Mouse (Mus musculus) cortical plate, adult 2 months (tissue): ENCODE results near the gene Rpa1. TPM values are rescaled to one million over a fixed set of nuclear protein-coding genes. Genes with fewer than 3 reads are reported as not detected.

Experiments
- H3K27ac ChIP-seq: fragments of 200-500 bp; 2 replicates; pipeline ENCODE4 v1.5.1; 2012; ENCODE audit warnings: low read length, control low read depth, inconsistent platforms; ENCODE audit not compliant: insufficient read depth
- H3K4me1 ChIP-seq: fragments of 200-500 bp; 2 replicates; pipeline ENCODE4 v1.6.1; 2011; ENCODE audit warnings: low read length; ENCODE audit not compliant: control insufficient read depth, insufficient read depth
- H3K4me3 ChIP-seq: fragments of 200-500 bp; 2 replicates; pipeline ENCODE4 v1.5.1; 2011; ENCODE audit warnings: mild to moderate bottlenecking, low read length, control low read depth; ENCODE audit not compliant: insufficient read depth
- CTCF ChIP-seq: fragments of 200-500 bp; IDR thresholded peaks from 2 replicates; pipeline ENCODE4 v1.5.1; 2011; ENCODE audit warnings: mild to moderate bottlenecking, control low read depth, low read length; ENCODE audit not compliant: insufficient read depth; ENCODE audit errors: extremely low read depth
- POLR2A ChIP-seq: fragments of 200-500 bp; IDR thresholded peaks from 2 replicates; pipeline ENCODE4 v1.6.1; 2011; ENCODE audit warnings: mild to moderate bottlenecking, low read length, control low read depth; ENCODE audit not compliant: insufficient read depth; ENCODE audit errors: extremely low read depth
- polyA plus RNA-seq: library from polyadenylated mRNA; depleted of rRNA; stranded (reverse); fragments of >200 nt; gene quantifications from 2 replicates; pipeline ENCODE4 v1.2.3, GENCODE M21; 2012; rRNA removed

Gene Rpa1
- polyA plus RNA-seq, 1 experiment: 36.1 TPM

DNA sequence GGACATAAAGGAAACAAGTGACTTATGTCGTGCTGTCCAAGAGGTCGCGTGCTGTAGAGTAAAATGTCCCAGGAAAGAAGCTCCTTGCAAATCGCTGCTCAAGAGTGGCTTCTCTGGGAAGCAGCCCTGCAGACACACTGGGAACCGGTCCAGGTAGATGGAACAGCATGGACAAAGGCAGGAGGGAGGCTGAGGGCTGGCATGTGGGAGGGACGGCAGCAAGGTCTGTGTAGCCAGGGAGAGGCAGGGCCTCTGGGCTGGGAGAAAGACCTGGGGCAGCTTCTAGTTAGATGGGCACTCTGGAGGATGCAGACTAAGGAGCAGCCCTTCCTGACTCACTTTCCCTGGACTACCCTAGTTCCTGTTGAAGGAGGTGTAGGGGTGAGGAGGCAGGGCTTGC, 88.7 kb downstream of the Rpa1 start:
- TF ChIP-seq POLR2A (no peak), CTCF (no peak)
- H3K4me1 ChIP-seq: peaks cover 9% of the 10 kb centered on the region
- no peak overlapping the region for H3K4me3 ChIP-seq
- H3K27ac ChIP-seq: no peak overlapping the region

DNA sequence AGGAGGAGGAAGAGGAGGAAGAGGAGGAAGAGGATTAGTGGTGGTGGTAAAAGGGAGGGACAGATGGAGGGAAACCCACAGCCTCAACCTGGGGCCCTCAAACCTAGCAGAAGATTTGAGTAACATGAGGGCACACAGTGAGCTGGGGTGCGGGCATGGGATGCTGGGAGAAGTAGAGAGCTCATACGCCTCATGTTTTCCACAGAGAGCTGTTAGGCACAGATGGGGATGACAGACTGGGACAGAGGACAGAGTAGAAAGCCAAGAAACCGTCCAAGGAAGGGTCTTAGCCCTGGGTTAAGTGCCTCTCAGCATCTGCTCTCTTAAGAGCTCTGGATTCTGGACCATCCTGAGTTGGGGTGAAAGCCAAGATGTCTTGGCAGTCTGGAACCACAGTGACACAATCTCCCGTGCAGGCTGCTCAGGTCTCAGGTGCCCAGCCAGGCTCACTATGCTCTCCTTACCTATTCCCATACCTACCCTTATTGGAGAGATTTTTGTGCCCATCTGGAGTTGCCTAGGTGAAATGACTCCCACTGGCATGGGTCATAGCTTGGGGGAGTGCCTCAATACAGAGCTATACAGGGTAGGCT, 91.0 kb downstream of the Rpa1 start:
- no peak overlapping the region for H3K27ac ChIP-seq
- TF ChIP-seq POLR2A: no peak
- TF ChIP-seq CTCF: no peak
- H3K4me3 ChIP-seq: no peak overlapping the region
- peaks cover 9% of the 10 kb centered on the region for H3K4me1 ChIP-seq

DNA sequence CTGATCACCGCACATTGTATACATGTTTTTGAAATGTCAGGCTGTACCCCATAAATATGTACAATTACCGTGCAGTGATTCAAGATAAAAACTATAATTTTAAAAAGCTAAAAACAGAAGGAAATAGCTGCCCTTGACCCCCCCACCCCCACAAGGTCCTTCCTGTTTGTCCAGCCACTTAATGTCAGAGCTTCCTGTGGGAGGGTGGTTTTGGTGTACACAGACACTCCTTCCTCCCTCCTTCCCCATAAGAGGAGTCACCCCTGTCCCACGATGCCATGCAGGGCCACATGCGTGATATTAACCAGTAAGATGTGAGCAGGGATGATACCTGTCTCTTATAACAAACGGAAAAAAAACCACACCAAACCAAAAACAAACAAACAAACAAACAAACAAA, 92.8 kb downstream of the Rpa1 start:
- Histone ChIP-seq H3K27ac (no peak overlapping the region), H3K4me1 (peaks cover 8% of the 10 kb centered on the region), H3K4me3 (no peak overlapping the region)
- TF ChIP-seq CTCF (no peak), POLR2A (no peak)

DNA sequence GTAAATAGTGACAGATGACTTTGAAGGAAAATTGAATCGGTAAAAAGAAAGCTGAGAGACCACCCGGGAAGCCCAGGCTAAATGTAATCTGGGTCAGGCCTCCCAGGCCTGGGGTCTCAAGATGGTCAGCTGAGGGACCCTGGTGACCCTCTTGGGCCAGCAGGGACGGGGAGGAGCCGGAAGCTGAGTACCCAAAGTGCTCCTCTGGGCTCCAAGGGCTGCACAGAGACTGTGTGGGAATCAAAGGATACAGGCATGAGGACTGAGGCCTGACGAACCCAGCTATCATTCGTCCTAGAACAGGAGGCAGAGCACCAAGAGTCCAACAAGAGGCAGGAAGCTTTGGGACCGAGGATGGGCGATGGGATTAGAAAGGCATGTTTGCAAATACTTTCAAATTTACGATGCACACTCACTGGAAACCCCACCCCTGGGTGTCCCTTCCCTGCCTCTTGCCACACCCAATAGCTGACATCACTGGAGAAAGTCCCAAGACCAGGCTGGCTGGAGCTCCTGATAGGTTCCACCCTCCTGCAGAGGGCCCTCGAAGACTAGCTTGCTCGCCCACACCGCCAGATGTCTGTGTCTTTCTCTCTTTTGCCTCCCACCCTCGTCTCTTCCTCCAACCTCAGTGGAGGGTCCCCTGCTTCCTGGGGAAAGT, 93.7 kb downstream of the Rpa1 start:
- Histone ChIP-seq H3K27ac (no peak overlapping the region), H3K4me3 (no peak overlapping the region), H3K4me1 (peaks cover 7% of the 10 kb centered on the region)
- no peak for TF ChIP-seq CTCF
- no peak for TF ChIP-seq POLR2A

DNA sequence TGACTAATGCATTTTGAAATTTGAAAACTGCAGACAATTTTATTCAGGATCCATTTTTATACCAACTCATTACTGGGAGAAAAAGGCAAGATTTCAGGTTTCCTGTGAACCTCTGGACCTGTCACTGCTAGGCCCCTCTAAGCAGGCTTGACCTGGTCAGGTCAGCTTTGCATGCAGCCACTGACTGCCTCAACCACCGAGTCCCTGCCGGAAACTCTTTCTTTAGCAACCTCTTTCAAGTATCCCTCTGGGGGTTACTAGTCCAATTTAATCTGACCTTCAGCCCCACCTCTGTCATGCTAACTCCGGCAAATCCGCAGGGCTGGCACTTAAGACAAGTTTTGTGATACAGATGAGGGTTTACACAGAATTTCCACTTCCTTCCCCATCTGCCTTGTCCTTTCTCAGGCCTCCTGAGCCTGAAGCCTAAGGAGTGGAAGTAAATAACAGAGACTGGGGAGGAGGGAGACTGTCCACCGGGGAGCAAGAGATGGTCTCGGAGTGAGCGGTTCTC, 96.5 kb downstream of the Rpa1 start:
- Histone ChIP-seq H3K27ac (no peak overlapping the region), H3K4me3 (no peak overlapping the region), H3K4me1 (peaks cover 9% of the 10 kb centered on the region)
- no peak for TF ChIP-seq POLR2A
- no peak for TF ChIP-seq CTCF

DNA sequence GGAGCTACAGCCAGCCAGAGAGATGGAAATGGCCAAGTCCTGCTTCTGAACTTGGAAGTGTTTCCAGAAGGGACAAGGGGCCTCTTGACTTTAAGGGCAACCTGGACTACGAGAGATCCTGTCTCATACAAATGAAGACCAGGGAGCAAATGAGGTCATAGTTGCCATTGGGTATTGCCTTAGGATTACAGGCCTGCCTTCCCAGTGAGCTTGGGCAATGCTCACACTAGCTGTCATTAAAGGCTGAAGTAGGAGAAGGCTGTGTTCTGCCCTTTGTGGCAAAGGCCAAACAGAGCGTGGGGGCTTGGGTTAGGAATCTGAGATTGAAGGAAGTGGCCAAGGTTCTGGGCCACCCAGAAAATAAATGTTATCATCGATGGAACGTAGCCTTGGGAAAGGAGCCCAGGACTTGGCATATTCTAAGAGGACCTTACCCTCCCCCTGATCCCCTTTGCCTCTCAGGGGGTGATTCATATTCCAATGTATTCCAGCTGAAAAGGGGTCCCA, 97.1 kb downstream of the Rpa1 start:
- no peak for TF ChIP-seq POLR2A
- TF ChIP-seq CTCF: no peak
- no peak overlapping the region for H3K4me3 ChIP-seq
- no peak overlapping the region for H3K27ac ChIP-seq
- H3K4me1 ChIP-seq: peaks cover 7% of the 10 kb centered on the region

DNA sequence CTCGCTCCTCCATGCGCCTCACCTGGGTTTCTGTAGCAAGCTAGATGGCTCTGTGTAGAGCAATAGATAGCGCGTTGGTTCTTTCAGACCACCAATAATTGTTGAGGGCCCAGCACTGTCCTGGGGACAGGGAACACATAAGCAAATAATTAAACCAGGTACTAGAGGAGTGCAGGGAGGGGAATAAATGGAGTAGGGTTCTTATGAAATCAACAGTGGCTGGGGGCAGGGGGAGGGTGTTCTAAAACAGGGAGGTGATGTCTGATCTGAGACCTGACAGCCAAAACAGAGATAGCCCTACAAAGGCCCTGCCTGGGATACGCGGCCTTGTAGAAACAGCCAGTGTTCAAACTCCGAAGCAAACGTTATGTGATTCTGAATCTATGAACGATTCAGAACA, 98.5 kb downstream of the Rpa1 start:
- Histone ChIP-seq H3K4me3 (no peak overlapping the region), H3K4me1 (peaks cover 8% of the 10 kb centered on the region), H3K27ac (no peak overlapping the region)
- TF ChIP-seq CTCF: no peak

Other genes with a start within 250 kb of the Rpa1 start
- 3.0 and 3.8 TPM in 2 replicates for gene Hic1, start 178.8 kb downstream of the Rpa1 start, polyA plus RNA-seq
- 19.5 and 21.4 TPM in 2 replicates for gene Ovca2, start 169.5 kb downstream of the Rpa1 start, polyA plus RNA-seq
- 29.1 and 30.9 TPM in 2 replicates for gene Dph1, start 157.1 kb downstream of the Rpa1 start, polyA plus RNA-seq
- gene Rtn4rl1, start 154.5 kb downstream of the Rpa1 start, polyA plus RNA-seq: 37.9 and 40.1 TPM in 2 replicates
- gene Smyd4, start 109 bp upstream of the Rpa1 start, polyA plus RNA-seq: 9.5 and 10.0 TPM in 2 replicates
- gene Serpinf1, start 74.4 kb upstream of the Rpa1 start, polyA plus RNA-seq: 13.7 and 15.9 TPM in 2 replicates
- 0.15 and 0.26 TPM in 2 replicates for gene Serpinf2, start 91.3 kb upstream of the Rpa1 start, polyA plus RNA-seq
- gene Wdr81, start 106.4 kb upstream of the Rpa1 start, polyA plus RNA-seq: 12.8 and 14.1 TPM in 2 replicates
- gene Tlcd2, start 113.4 kb upstream of the Rpa1 start, polyA plus RNA-seq: 0.89 and 1.3 TPM in 2 replicates
- gene Prpf8, start 138.5 kb upstream of the Rpa1 start, polyA plus RNA-seq: 88.8 and 89.2 TPM in 2 replicates
- 2.8 TPM in 2 replicates for gene Rilp, start 161.8 kb upstream of the Rpa1 start, polyA plus RNA-seq
- 2.7 and 3.2 TPM in 2 replicates for gene Scarf1, start 165.2 kb upstream of the Rpa1 start, polyA plus RNA-seq
- gene Slc43a2, start 183.4 kb upstream of the Rpa1 start, polyA plus RNA-seq: 32.0 and 34.3 TPM in 2 replicates
- gene Pitpna, start 239.8 kb upstream of the Rpa1 start, polyA plus RNA-seq: 259 TPM in 2 replicates